Mouse (Mus musculus): ENCODE results near the gene Nup85.
A peak's percentile ranks its signal among the peaks of the same experiment; 100 is the strongest.

GRCm38 (mm10) chr11:115612410-115613137 lies 48.3 kb downstream of the Nup85 start, which contains the start of gene Mif4gd:
- TF ChIP-seq ZC3H11A (IDR thresholded peaks at IDR 0.05; ENCODE audit: borderline replicate concordance, low read depth, low read length) (no peak), MAFK (IDR thresholded peaks at IDR 0.05; ENCODE audit: insufficient read depth, low read depth, low read length) (no peak), HCFC1 (IDR thresholded peaks at IDR 0.05; ENCODE audit: borderline replicate concordance, insufficient read depth, low read length) (peak; percentile 62; the same call in 1 of the 2 replicates)
